ENCODE assay signal across 17 mouse cellular contexts in genomic region chr8:10821901-10822300, GRCm38 (mm10).
"Had no signal": no experiment of that assay in that cellular context is flagged by ENCODE, and none has a peak within 500 bp of the region (broad histone marks: within the 10 kb centered on the region; RNA-seq: fewer than 3 reads in every experiment).

No protein-coding gene starts in this region.

- H3K27me3 ChIP-seq: lung, embryonic 15.5 days; midbrain, embryonic 13.5 days; midbrain, embryonic 15.5 days; neural tube, embryonic 12.5 days had no signal

- H3K9ac ChIP-seq: liver, postnatal 0 days; lung, embryonic 15.5 days; midbrain, embryonic 13.5 days; midbrain, embryonic 15.5 days; neural tube, embryonic 12.5 days had no signal

- DNase-seq: liver, postnatal 0 days; lung, adult 2 months; lung, postnatal 14 days; lung, postnatal 36 days; right cerebral cortex, postnatal 14 days; spleen, adult 18-20 months; thymus, adult 18-20 months; thymus, postnatal 14 days; thymus, postnatal 4 days had no signal

- H3K27ac ChIP-seq: lung, embryonic 15.5 days; macrophage; midbrain, embryonic 13.5 days; midbrain, embryonic 15.5 days; neural tube, embryonic 12.5 days had no signal

- H3K9me3 ChIP-seq: lung, embryonic 15.5 days; megakaryocyte, embryonic 14.5 days; midbrain, embryonic 13.5 days; midbrain, embryonic 15.5 days; neural tube, embryonic 12.5 days had no signal

- ATAC-seq: liver, postnatal 0 days; lung, postnatal 0 days; midbrain, embryonic 13.5 days; midbrain, embryonic 15.5 days had no signal

- H3K4me2 ChIP-seq: lung, embryonic 15.5 days; midbrain, embryonic 11.5 days; midbrain, embryonic 13.5 days; midbrain, embryonic 15.5 days; neural tube, embryonic 12.5 days had no signal

- H3K36me3 ChIP-seq: lung, embryonic 15.5 days; midbrain, embryonic 13.5 days; midbrain, embryonic 15.5 days; neural tube, embryonic 12.5 days had no signal

- H3K4me3 ChIP-seq: lung, embryonic 15.5 days; megakaryocyte, embryonic 14.5 days; midbrain, embryonic 13.5 days; midbrain, embryonic 15.5 days; neural tube, embryonic 12.5 days had no signal

- H3K4me1 ChIP-seq: lung, embryonic 15.5 days; megakaryocyte, embryonic 14.5 days; midbrain, embryonic 13.5 days; midbrain, embryonic 15.5 days; neural tube, embryonic 12.5 days had no signal
